Mouse (Mus musculus) lung, embryonic 16.5 days (tissue): Measurements from ENCODE around the gene Gpc6. TPM values are rescaled to one million over a fixed set of nuclear protein-coding genes. Genes with fewer than 3 reads are reported as not detected.
A peak's percentile ranks its signal among the peaks of the same experiment; 100 is the strongest.

Experiments
- ATAC-seq: fragments of 200-750 bp; cut with Nextera tagmentation; 2 replicates; pipeline ENCODE4 v1.8.0; 2017; ENCODE audit warnings: low read depth, mild to moderate bottlenecking, moderate library complexity
- H3K27ac ChIP-seq: fragments of 300-500 bp; sonication (generic); 2 replicates; pipeline ENCODE4 v1.5.1; 2014; ENCODE audit warnings: mild to moderate bottlenecking, control low read depth, low read length
- H3K27me3 ChIP-seq: fragments of 300-500 bp; sonication (generic); 2 replicates; pipeline ENCODE4 v1.6.1; 2014; ENCODE audit warnings: low read depth, low read length, mixed read lengths; ENCODE audit not compliant: control insufficient read depth, insufficient read depth
- H3K36me3 ChIP-seq: fragments of 300-500 bp; sonication (generic); 2 replicates; pipeline ENCODE4 v1.6.1; 2014; ENCODE audit warnings: low read length; ENCODE audit not compliant: control insufficient read depth, insufficient read depth
- H3K4me1 ChIP-seq: fragments of 300-500 bp; sonication (generic); replicated peaks from 2 replicates; pipeline ENCODE4 v1.6.1; 2014; ENCODE audit warnings: low read length, mixed read lengths; ENCODE audit not compliant: control insufficient read depth, insufficient read depth
- H3K4me2 ChIP-seq: fragments of 300-500 bp; sonication (generic); 2 replicates; pipeline ENCODE4 v1.6.1; 2014; ENCODE audit warnings: low read depth, low read length, control low read depth
- H3K4me3 ChIP-seq: fragments of 300-500 bp; sonication (generic); 2 replicates; pipeline ENCODE4 v1.5.1; 2014; ENCODE audit warnings: mild to moderate bottlenecking, low read length, control low read depth
- H3K9ac ChIP-seq: fragments of 300-500 bp; sonication (generic); 2 replicates; pipeline ENCODE4 v1.6.1; 2014; ENCODE audit warnings: low read length, control low read depth
- H3K9me3 ChIP-seq: fragments of 300-500 bp; sonication (generic); 2 replicates; pipeline ENCODE4 v1.6.1; 2016; ENCODE audit warnings: low read length; ENCODE audit not compliant: control insufficient read depth
- WGBS: fragments of 180-500 bp; shearing (Covaris S2); extraction: QIAGEN DNeasy Blood & Tissue Kit; methylation state at CpG from one replicate; pipeline ENCODE4 v1.1.7; 2014; 5-methylcytosine and 5-hydroxymethylcytosine counted together
- polyA plus RNA-seq: library from polyadenylated mRNA; unstranded; fragments of >200 nt; fragmentation: Nextera tagmentation; extraction: Ambion mirVana; gene quantifications from 2 replicates; pipeline ENCODE4 v1.2.1, GENCODE M21; 2015

Gpc6 gene
- polyA plus RNA-seq, 1 experiment from 2014 or later = 26.1 TPM

- Histone ChIP-seq H3K27me3 (no peaks in the 10 kb centered on the region), H3K9me3 (no peaks in the 10 kb centered on the region), H3K4me2 (peak overlapping the region; percentile 18; the same call in 1 of the 2 replicates), H3K4me1 (no peaks in the 10 kb centered on the region), H3K36me3 (no peaks in the 10 kb centered on the region), H3K27ac (peak overlapping the region; percentile 37), H3K4me3 (no peak overlapping the region), H3K9ac (no peak overlapping the region)
- 55% methylated on average over 18 of the region's 18 CpGs for WGBS
- ATAC-seq = peak; percentile 80
These were observed 996.4 kb downstream of the Gpc6 start for GRCm38 (mm10) chr14:117921393-117922014.

- no peaks in the 10 kb centered on the region for H3K4me1 ChIP-seq
- no peaks in the 10 kb centered on the region for H3K9me3 ChIP-seq
- no peak for ATAC-seq
- H3K27me3 ChIP-seq = no peaks in the 10 kb centered on the region
- 88% methylated on average over 8 of the region's 8 CpGs for WGBS
- H3K27ac ChIP-seq = no peak overlapping the region
- H3K9ac ChIP-seq = no peak overlapping the region
- no peak overlapping the region for H3K4me3 ChIP-seq
- H3K36me3 ChIP-seq = no peaks in the 10 kb centered on the region
- no peak overlapping the region for H3K4me2 ChIP-seq
These were observed 998.6 kb downstream of the Gpc6 start for GRCm38 (mm10) chr14:117923667-117924066.

DNA sequence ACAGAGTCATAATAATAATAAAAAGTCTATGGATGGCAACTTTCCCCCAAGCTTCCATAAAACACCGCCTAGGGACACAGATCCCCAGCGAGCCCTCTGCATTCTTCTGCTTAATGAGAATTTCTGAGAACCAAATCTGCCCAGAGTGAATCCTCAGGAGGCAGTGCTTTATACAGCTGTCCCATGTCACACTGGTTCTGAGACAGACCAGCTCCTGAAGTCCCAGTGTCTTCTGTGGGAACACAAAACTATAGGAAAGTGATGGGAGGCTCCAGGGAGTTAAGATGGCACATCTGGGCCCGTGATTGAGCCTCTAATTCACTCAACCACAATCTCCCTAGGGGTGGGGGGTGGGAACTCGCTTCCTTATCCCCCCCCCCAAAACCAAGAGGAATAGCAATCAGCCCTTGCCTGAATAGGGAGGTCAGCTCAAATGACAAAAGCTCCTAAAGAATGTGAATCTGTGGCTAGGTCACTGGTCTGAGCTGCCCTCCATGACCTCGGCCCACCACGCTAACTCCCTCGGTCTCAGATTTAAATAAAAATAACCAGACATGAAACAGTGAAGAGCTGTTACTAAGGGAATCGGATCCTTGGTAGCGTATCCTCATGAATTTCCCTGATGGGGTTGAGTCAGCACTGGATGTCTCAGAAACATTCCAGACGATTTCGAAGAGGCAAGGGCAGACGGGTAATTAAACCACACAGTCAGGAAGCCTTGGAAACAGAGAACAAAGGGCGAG, 1005.2 kb downstream of the Gpc6 start:
- WGBS = 30% methylated on average over 13 of the region's 13 CpGs
- Histone ChIP-seq H3K27ac (peak overlapping the region; percentile 24; the same call in 1 of the 2 replicates), H3K4me2 (no peak overlapping the region), H3K27me3 (no peaks in the 10 kb centered on the region), H3K4me1 (0 out of 2 replicates have a peak, but pooled peaks cover 7% of the 10 kb centered on the region), H3K4me3 (no peak overlapping the region), H3K9me3 (no peaks in the 10 kb centered on the region), H3K36me3 (no peaks in the 10 kb centered on the region), H3K9ac (no peak overlapping the region)
- ATAC-seq = 0 out of 2 replicates have a peak, but pooled peaks have one; percentile 39

DNA sequence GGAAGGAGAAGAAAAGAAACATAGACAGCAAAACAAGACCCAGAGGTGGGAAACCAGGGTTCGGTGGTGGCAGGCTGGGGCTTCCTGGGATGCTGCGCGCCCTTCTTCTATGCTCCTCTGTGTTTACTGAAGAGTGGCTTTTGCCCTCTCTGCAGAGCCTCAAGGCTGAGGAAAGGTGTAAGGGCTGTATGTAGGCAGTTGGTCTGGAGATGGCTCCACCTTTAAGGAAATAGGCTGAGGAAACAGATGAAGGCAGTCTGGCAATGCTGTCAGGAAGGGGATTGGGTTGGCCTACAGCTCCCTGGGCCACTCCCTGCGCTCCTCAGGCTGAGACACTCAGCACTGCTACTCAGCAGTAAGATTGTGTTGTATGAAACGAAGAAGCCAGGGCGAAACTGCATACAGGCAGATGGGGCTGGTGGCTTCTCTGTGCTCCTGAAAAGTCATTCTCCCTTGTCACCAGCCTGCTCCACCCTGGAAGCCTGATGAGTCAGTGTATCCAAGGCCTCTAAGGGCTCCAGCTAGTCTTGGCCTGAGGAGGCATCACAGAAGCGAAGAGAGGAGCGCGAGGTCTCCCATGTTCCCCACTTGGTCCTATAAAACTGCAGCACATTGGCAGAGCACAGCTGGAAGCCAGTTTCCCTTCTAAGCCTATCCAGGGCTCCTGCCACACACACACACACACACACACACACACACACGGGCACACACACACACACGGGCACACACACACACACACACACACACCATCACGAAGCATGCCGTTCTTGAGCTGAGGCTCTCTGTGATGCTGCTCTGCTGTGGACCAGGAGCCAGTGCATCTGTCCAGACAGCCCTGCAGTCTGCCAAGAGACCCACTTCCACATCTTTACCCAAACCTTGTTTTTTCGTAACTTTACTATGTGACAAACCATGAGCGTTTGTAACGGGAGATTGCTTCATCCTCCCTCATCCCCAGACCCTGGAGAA, 1006.0 kb downstream of the Gpc6 start:
- Histone ChIP-seq H3K9me3 (no peaks in the 10 kb centered on the region), H3K4me1 (0 out of 2 replicates have a peak, but pooled peaks cover 7% of the 10 kb centered on the region), H3K4me3 (no peak overlapping the region), H3K27ac (peak overlapping the region; percentile 24), H3K4me2 (no peak overlapping the region), H3K36me3 (no peaks in the 10 kb centered on the region), H3K9ac (no peak overlapping the region), H3K27me3 (no peaks in the 10 kb centered on the region)
- WGBS = 77% methylated on average over 16 of the region's 16 CpGs
- peak; percentile 63; the same call in 1 of the 2 replicates for ATAC-seq

GRCm38 (mm10) chr14:117932163-117932851, 1007.2 kb downstream of the Gpc6 start:
- H3K36me3 ChIP-seq = no peaks in the 10 kb centered on the region
- 93% methylated on average over 17 of the region's 17 CpGs for WGBS
- 0 out of 2 replicates have a peak, but pooled peaks cover 7% of the 10 kb centered on the region for H3K4me1 ChIP-seq
- ATAC-seq = no peak
- H3K9me3 ChIP-seq = no peaks in the 10 kb centered on the region
- no peak overlapping the region for H3K27ac ChIP-seq
- H3K9ac ChIP-seq = no peak overlapping the region
- no peak overlapping the region for H3K4me2 ChIP-seq
- no peak overlapping the region for H3K4me3 ChIP-seq
- H3K27me3 ChIP-seq = no peaks in the 10 kb centered on the region

GRCm38 (mm10) chr14:117938554-117938953, 1013.4 kb downstream of the Gpc6 start:
- peak; percentile 36; the same call in 1 of the 2 replicates for ATAC-seq
- H3K9me3 ChIP-seq = no peaks in the 10 kb centered on the region
- no peak overlapping the region for H3K4me2 ChIP-seq
- 0 out of 2 replicates have a peak, but pooled peaks cover 4% of the 10 kb centered on the region for H3K4me1 ChIP-seq
- no peak overlapping the region for H3K9ac ChIP-seq
- no peak overlapping the region for H3K4me3 ChIP-seq
- H3K27ac ChIP-seq = no peak overlapping the region
- WGBS = 14% methylated on average over 2 of the region's 2 CpGs
- no peaks in the 10 kb centered on the region for H3K27me3 ChIP-seq
- H3K36me3 ChIP-seq = no peaks in the 10 kb centered on the region

- no peak for ATAC-seq
- no peaks in the 10 kb centered on the region for H3K36me3 ChIP-seq
- WGBS = 93% methylated on average over 7 of the region's 7 CpGs
- no peak overlapping the region for H3K27ac ChIP-seq
- H3K4me1 ChIP-seq = 0 out of 2 replicates have a peak, but pooled peaks cover 4% of the 10 kb centered on the region
- no peak overlapping the region for H3K4me2 ChIP-seq
- H3K9ac ChIP-seq = no peak overlapping the region
- no peaks in the 10 kb centered on the region for H3K9me3 ChIP-seq
- H3K27me3 ChIP-seq = no peaks in the 10 kb centered on the region
- no peak overlapping the region for H3K4me3 ChIP-seq
These were observed 1014.4 kb downstream of the Gpc6 start for GRCm38 (mm10) chr14:117939471-117939870.

DNA sequence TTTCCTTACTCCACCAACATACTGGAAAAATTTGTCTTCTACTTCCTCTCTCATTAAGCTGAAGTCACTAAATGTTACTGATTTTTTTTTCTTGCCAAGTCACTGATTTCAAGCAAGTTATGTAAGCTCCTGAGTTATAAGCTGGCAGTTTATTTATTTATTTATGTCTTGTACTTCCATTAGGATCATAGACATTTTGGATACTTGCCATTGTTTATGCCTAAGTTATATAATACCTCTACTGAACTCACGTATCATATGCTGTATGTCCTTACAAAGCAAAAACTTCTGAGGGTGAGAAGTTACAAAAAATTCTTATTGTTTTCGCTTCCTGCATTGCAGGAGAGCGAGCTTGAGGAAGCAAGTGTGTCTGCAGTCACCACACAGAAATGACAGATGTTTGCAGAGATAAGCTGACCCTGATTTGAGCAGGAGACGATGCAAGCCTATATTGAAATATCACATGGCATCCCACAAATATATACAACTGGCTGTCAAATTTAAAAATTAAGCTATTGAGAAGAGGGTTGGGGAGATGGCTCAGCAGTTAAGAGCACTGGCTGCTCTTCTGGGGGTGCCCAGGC, 1020.9 kb downstream of the Gpc6 start:
- Histone ChIP-seq H3K4me2 (no peak overlapping the region), H3K27ac (no peak overlapping the region), H3K27me3 (no peaks in the 10 kb centered on the region), H3K9me3 (no peaks in the 10 kb centered on the region), H3K4me3 (no peak overlapping the region), H3K36me3 (no peaks in the 10 kb centered on the region), H3K9ac (no peak overlapping the region), H3K4me1 (0 out of 2 replicates have a peak, but pooled peaks cover 2% of the 10 kb centered on the region)
- peak; percentile 59 for ATAC-seq
- WGBS = 47% methylated on average over 4 of the region's 4 CpGs
